Mouse (Mus musculus): ENCODE data around the gene Gm10160.

DNA sequence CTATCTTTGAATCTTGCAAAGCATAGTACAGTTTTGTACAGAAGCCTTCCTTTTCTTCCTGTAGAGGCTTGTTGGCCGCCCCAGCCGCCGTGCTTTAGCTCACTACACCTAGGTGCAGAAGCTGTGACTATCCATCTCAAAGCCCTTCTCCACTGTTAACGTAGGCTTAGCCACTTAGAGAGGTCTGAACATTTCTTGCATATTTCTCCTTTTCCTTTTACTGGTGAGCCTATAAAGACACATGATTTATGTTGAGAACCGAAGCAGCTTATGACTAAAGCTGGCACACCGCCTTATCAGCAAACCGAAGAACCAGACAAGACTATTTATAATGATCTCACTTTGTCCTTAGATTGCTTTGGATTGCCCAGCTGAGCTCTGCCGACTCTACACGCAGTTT, 19.8 kb upstream of the Gm10160 start:
- TF ChIP-seq CTCF (IDR thresholded peaks at IDR 0.05; ENCODE audit: low read depth, low read length) (no peak), GATA1 (IDR thresholded peaks at IDR 0.05; ENCODE audit: borderline replicate concordance, low read length) (no peak)

Data from G1E (cell line).